Mouse (Mus musculus) kidney, embryonic 16.5 days (tissue): ENCODE measurements around the gene Nkain2. TPM values are rescaled to one million over a fixed set of nuclear protein-coding genes. Genes with fewer than 3 reads are reported as not detected.

Source experiments
- ATAC-seq: fragments of 200-750 bp; cut with Nextera tagmentation; 2 replicates; pipeline ENCODE4 v1.8.0; 2017; ENCODE audit warnings: moderate TSS enrichment; ENCODE audit not compliant: low FRiP score, low TSS enrichment
- H3K27ac ChIP-seq: fragments of 300-500 bp; sonication (generic); 2 replicates; pipeline ENCODE4 v1.5.1; 2014; ENCODE audit warnings: low read length
- H3K27me3 ChIP-seq: fragments of 300-500 bp; sonication (generic); 2 replicates; pipeline ENCODE4 v1.6.1; 2014; ENCODE audit warnings: low read length, control low read depth, mixed read lengths; ENCODE audit not compliant: insufficient read depth
- H3K36me3 ChIP-seq: fragments of 300-500 bp; sonication (generic); 2 replicates; pipeline ENCODE4 v1.6.1; 2014; ENCODE audit warnings: low read length, control low read depth, mixed read lengths; ENCODE audit not compliant: insufficient read depth
- H3K4me1 ChIP-seq: fragments of 300-500 bp; sonication (generic); 2 replicates; pipeline ENCODE4 v1.6.1; 2014; ENCODE audit warnings: low read length, control low read depth, mixed read lengths; ENCODE audit not compliant: insufficient read depth
- H3K4me2 ChIP-seq: fragments of 300-500 bp; sonication (generic); replicated peaks from 2 replicates; pipeline ENCODE4 v1.6.1; 2014; ENCODE audit warnings: low read depth, low read length
- H3K4me3 ChIP-seq: fragments of 300-500 bp; sonication (generic); 2 replicates; pipeline ENCODE4 v1.5.1; 2014; ENCODE audit warnings: mild to moderate bottlenecking, low read length
- H3K9ac ChIP-seq: fragments of 300-500 bp; sonication (generic); replicated peaks from 2 replicates; pipeline ENCODE4 v1.6.1; 2014; ENCODE audit warnings: low read length
- H3K9me3 ChIP-seq: fragments of 300-500 bp; sonication (generic); 2 replicates; pipeline ENCODE4 v1.6.1; 2016; ENCODE audit warnings: low read length, control low read depth
- WGBS: fragments of 180-500 bp; shearing (Covaris S2); extraction: QIAGEN DNeasy Blood & Tissue Kit; methylation state at CpG from one replicate; pipeline ENCODE4 v1.1.7; 2014; 5-methylcytosine and 5-hydroxymethylcytosine counted together
- polyA plus RNA-seq: library from polyadenylated mRNA; unstranded; fragments of >200 nt; fragmentation: Nextera tagmentation; extraction: Ambion mirVana; gene quantifications from 2 replicates; pipeline ENCODE4 v1.2.1, GENCODE M21; 2015

The Nkain2 gene
- polyA plus RNA-seq, 1 experiment from 2014 or later, result 0.24 TPM

DNA sequence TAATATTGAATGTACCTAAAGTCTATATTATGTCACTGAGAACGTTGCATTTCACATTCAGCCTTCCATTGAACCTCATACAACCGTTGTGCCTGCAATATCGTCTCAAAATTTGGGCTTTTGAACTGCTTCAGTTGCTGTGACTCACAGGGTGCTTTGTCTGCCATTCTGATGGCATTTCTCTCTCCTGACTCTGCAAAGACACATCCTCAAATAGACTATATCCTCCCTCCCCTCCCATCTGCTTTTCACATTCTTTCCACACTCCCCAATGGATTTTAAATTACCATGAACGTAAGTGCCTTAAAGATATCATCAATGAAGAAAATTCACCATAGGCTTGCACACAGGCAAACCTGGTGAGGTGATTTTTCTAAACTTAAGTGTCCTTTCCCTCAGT, 287.5 kb downstream of the Nkain2 start:
- H3K36me3 ChIP-seq, result no peaks in the 10 kb centered on the region
- H3K4me2 ChIP-seq, result no peak overlapping the region
- no peak overlapping the region for H3K4me3 ChIP-seq
- H3K27me3 ChIP-seq, result no peaks in the 10 kb centered on the region
- H3K27ac ChIP-seq, result no peak overlapping the region
- no peaks in the 10 kb centered on the region for H3K4me1 ChIP-seq
- no peak overlapping the region for H3K9ac ChIP-seq
- 79% methylated on average over 4 of the region's 4 CpGs for WGBS
- no peaks in the 10 kb centered on the region for H3K9me3 ChIP-seq
- ATAC-seq, result no peak

DNA sequence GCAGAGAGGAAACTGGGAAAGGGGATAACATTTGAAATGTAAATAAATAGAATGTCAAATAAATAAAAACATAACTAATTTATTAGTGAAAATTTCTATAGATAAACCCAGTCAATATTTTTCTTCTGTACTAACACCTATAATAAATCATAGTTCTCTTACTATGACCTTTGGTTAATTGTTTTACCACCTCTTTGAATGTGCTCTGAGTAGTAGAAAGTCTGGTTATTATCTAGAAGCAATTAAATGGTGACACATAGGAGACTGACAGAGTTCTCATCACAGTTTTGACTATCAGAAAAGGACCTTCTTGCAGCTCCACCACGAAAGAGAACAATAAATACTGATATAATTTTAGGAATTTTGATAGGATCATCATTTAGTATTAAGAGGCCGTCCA, 295.3 kb downstream of the Nkain2 start:
- H3K9me3 ChIP-seq, result no peaks in the 10 kb centered on the region
- 71% methylated on average over 2 of the region's 2 CpGs for WGBS
- H3K4me2 ChIP-seq, result no peak overlapping the region
- H3K9ac ChIP-seq, result no peak overlapping the region
- no peaks in the 10 kb centered on the region for H3K27me3 ChIP-seq
- no peak overlapping the region for H3K4me3 ChIP-seq
- no peak overlapping the region for H3K27ac ChIP-seq
- no peak for ATAC-seq
- no peaks in the 10 kb centered on the region for H3K4me1 ChIP-seq
- H3K36me3 ChIP-seq, result no peaks in the 10 kb centered on the region

DNA sequence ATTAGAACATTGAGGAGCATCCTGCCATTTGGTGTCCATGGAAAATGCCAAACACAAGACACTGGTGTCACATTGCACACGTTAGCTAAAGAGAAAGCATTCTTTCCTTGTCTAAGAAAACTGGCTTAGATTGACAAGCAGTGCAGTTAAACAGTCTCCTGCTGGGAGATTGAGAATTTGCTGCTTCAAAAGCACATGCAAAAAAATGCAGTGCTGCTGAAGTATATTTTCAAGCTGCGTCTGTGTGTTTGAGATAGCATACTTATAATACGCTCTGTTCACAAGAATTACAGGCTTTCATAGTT, 313.0 kb downstream of the Nkain2 start:
- H3K4me2 ChIP-seq, result no peak overlapping the region
- WGBS, result 52% methylated on average over 3 of the region's 3 CpGs

DNA sequence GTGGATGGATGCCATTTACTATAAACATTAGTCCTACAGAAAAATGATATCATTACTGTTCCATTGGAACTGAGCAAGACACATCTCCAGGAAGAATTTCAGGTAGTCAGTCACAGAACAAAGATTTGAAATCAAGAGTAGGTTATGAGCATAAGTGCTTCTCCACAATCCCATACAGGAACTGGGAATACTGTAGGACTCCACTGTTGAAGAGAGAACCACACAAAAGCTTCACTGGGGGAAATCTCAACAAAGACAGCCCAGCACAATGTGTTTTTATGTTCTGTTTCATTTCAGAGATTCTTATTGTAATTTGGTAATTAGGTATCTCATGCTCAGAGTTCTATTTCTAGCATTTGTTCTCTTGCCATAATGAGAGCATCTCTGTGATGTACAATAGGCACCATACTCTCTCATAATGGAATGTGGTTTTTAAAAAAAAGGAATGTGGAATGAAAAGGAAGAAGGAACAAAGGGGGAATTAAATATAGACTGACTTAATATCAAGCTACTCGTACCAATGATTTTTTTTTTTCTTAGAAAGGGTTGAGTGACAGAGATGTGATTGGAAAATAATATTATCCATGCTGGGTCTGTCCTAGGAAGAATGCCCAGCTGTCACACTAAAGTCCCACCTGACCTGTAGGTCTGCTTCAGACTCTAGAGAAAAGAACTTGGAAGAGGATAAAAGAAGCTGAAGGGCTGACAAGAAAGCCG, 313.5 kb downstream of the Nkain2 start:
- H3K27me3 ChIP-seq, result no peaks in the 10 kb centered on the region
- no peaks in the 10 kb centered on the region for H3K36me3 ChIP-seq
- H3K9ac ChIP-seq, result no peak overlapping the region
- ATAC-seq, result no peak
- H3K4me2 ChIP-seq, result no peak overlapping the region
- no peaks in the 10 kb centered on the region for H3K4me1 ChIP-seq
- no peaks in the 10 kb centered on the region for H3K9me3 ChIP-seq
- H3K27ac ChIP-seq, result no peak overlapping the region
- H3K4me3 ChIP-seq, result no peak overlapping the region
- 44% methylated on average over 2 of the region's 2 CpGs for WGBS

More for the DNA sequence above, 313.0 kb downstream of the Nkain2 start:
- no peak overlapping the region for H3K27ac ChIP-seq
- no peaks in the 10 kb centered on the region for H3K36me3 ChIP-seq
- no peaks in the 10 kb centered on the region for H3K9me3 ChIP-seq
- no peak overlapping the region for H3K4me3 ChIP-seq
- H3K4me1 ChIP-seq, result no peaks in the 10 kb centered on the region
- H3K9ac ChIP-seq, result no peak overlapping the region
- no peaks in the 10 kb centered on the region for H3K27me3 ChIP-seq
- ATAC-seq, result no peak

DNA sequence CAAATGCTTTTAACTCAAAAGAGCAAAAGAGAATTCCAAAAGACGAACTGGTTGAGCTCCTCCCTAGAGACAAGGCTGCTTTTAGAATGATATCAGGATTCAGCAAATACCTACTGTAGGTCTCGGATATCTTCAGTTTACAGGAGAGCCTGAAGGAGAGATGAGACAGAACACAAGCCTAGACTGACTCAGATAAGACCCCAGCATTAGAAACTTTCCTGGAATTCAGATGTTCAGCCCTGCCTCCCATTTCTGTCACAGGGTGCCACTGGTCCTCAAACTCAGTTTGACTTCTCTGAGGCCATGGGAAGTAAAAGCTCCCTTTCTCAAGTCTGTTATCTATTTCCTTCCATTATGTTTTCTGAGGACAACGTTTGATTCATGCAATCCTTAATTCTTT, 332.6 kb downstream of the Nkain2 start:
- no peak for ATAC-seq
- no peak overlapping the region for H3K4me3 ChIP-seq
- H3K9me3 ChIP-seq, result no peaks in the 10 kb centered on the region
- no peak overlapping the region for H3K27ac ChIP-seq
- H3K4me1 ChIP-seq, result no peaks in the 10 kb centered on the region
- H3K27me3 ChIP-seq, result no peaks in the 10 kb centered on the region
- no peak overlapping the region for H3K9ac ChIP-seq
- H3K4me2 ChIP-seq, result no peak overlapping the region
- no peaks in the 10 kb centered on the region for H3K36me3 ChIP-seq
- 65% methylated on average over 3 of the region's 3 CpGs for WGBS

DNA sequence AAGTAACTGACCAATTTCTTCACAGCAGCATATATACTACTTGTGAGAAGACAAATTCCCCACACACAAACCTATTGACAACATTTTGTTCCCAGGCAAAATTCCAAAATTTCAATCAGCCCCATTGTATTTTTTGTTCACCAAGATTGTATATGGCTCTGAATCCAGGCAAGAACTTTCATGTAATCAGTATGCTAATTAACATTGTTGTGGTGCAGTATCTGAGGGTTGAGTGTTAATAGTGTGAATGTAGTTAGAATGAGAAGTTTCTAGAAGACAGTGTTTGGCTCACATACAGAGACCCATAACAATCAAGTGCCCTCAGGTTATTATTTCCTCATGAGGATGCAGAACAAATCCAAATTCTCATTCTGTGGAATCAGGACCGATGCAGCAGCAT, 354.2 kb downstream of the Nkain2 start:
- no peak for ATAC-seq
- H3K27ac ChIP-seq, result no peak overlapping the region
- no peaks in the 10 kb centered on the region for H3K9me3 ChIP-seq
- H3K4me2 ChIP-seq, result no peak overlapping the region
- H3K4me3 ChIP-seq, result no peak overlapping the region
- 94% methylated on average over 1 of the region's 1 CpGs for WGBS
- no peak overlapping the region for H3K9ac ChIP-seq
- no peaks in the 10 kb centered on the region for H3K27me3 ChIP-seq
- no peaks in the 10 kb centered on the region for H3K4me1 ChIP-seq
- H3K36me3 ChIP-seq, result no peaks in the 10 kb centered on the region

DNA sequence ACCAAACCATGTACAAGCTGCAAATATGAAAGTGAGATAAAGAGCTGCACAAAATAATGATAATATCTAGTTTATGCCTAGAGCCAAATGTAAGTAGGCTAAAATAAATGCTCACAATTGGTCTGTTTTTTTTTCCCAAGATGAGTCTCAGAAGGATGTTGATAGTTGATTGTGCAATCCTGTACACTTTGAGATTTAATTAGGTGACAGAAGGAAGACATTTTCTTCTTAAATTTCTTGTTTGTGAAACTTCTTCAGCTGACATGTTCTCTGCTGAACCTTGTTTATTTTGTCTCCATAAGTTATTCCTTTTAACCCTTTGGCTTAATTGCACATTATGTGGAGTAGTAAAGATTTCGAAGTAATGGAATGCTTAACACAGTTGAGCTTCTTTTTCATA, 379.4 kb downstream of the Nkain2 start:
- no peak overlapping the region for H3K4me3 ChIP-seq
- no peak overlapping the region for H3K9ac ChIP-seq
- WGBS, result 90% methylated on average over 1 of the region's 1 CpGs
- H3K36me3 ChIP-seq, result no peaks in the 10 kb centered on the region
- no peaks in the 10 kb centered on the region for H3K9me3 ChIP-seq
- no peak overlapping the region for H3K4me2 ChIP-seq
- ATAC-seq, result no peak
- H3K27ac ChIP-seq, result no peak overlapping the region
- H3K4me1 ChIP-seq, result no peaks in the 10 kb centered on the region
- H3K27me3 ChIP-seq, result no peaks in the 10 kb centered on the region

DNA sequence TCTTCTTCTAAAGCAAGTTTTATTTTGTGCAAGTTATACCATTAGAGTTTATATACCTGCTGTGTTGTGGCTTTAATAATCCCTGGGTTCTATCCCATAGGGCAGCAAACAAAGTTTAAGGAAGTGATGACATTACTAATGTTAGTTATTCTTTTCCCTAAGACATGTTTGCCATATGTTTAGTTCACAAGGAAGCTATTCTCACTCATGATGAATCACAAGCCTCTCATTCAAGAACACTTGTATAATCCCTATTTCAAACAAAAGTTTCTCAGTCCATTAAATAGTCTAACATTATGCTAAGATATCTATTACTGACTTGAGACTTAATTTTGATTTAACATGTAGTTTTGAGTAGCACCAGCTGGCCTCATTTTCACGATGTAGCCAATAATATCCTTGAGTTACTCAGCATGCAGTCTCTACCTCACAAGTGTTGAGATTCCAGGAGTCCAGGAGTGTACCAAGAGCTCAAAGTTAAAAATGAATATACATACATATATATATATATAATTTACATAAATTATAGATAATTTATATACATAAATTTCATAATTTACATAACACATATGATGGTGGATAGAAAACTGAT, 395.6 kb downstream of the Nkain2 start:
- no peaks in the 10 kb centered on the region for H3K4me1 ChIP-seq

DNA sequence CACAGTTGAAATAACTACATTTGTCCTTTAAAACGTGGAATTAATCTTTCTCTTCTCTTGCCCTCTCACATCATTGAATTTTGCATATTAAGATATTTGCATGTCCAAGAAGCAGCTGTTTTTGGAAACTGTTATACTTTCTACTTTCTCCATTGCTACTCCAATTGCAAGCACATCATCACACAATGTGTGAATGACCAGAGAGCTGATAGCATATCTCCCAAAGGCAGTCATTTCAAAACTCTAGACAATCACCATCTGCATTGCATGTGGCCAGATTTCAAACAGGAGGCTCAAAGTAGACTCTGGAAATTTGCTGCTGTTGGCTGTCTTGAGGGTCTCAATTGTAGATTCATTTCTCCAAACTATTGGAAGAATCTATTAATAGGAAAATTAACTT, 396.7 kb downstream of the Nkain2 start:
- H3K9ac ChIP-seq, result no peak overlapping the region
- H3K4me2 ChIP-seq, result no peak overlapping the region
- 75% methylated on average over 1 of the region's 1 CpGs for WGBS
- H3K27me3 ChIP-seq, result no peaks in the 10 kb centered on the region
- H3K27ac ChIP-seq, result no peak overlapping the region
- H3K9me3 ChIP-seq, result no peaks in the 10 kb centered on the region
- no peak for ATAC-seq
- no peaks in the 10 kb centered on the region for H3K36me3 ChIP-seq
- no peaks in the 10 kb centered on the region for H3K4me1 ChIP-seq
- no peak overlapping the region for H3K4me3 ChIP-seq

More for the DNA sequence above, 395.6 kb downstream of the Nkain2 start:
- H3K9ac ChIP-seq, result no peak overlapping the region
- ATAC-seq, result no peak
- no peaks in the 10 kb centered on the region for H3K27me3 ChIP-seq
- no peak overlapping the region for H3K4me2 ChIP-seq
- no peaks in the 10 kb centered on the region for H3K9me3 ChIP-seq
- H3K27ac ChIP-seq, result no peak overlapping the region
- no peak overlapping the region for H3K4me3 ChIP-seq
- no peaks in the 10 kb centered on the region for H3K36me3 ChIP-seq
- 82% methylated on average over 1 of the region's 1 CpGs for WGBS

DNA sequence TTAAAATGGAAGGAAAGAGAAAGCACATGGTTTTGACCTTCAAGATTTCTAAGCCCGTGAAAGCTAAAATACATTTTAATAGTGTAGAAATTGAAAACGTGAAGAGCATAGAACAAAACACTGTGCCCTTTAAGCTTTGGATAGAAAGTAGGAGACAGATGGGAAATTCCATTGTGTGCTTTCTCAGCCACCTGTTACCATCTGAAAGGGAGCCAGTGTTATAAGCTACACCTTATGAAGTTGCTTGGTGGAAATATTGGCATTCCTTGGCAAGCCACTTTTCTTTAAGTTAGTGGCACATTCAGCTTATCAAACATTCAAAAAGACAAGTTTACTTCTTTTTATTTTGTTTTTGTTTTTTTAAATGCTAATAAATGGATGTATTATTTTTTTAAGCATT, 427.5 kb downstream of the Nkain2 start:
- H3K27ac ChIP-seq, result no peak overlapping the region
- WGBS, result 77% methylated on average over 2 of the region's 2 CpGs

More for the DNA sequence above, 427.5 kb downstream of the Nkain2 start:
- ATAC-seq, result no peak
- Histone ChIP-seq H3K4me1 (no peaks in the 10 kb centered on the region), H3K4me2 (no peak overlapping the region), H3K36me3 (no peaks in the 10 kb centered on the region), H3K27me3 (no peaks in the 10 kb centered on the region), H3K9me3 (no peaks in the 10 kb centered on the region), H3K9ac (no peak overlapping the region), H3K4me3 (no peak overlapping the region)
